Mouse (Mus musculus): ENCODE results near the gene Pigo.

GRCm38 (mm10) chr4:43033481-43033880 lies 7.9 kb upstream of the Pigo start:
- TF ChIP-seq POLR2A (IDR thresholded peaks at IDR 0.05; ENCODE audit: insufficient read depth, low read depth, low read length) (no peak), CTCF (IDR thresholded peaks at IDR 0.05) (no peak)

All from heart, adult 2 months (tissue).